Mouse (Mus musculus) testis, adult 2 months (tissue): ENCODE data around the gene Nr5a2. TPM values are rescaled to one million over a fixed set of nuclear protein-coding genes. Genes with fewer than 3 reads are reported as not detected.

ENCODE experiments used
- H3K27ac ChIP-seq: fragments of 200-500 bp; 2 replicates; pipeline ENCODE4 v1.5.1; 2012; ENCODE audit warnings: low read depth, low read length; ENCODE audit not compliant: control insufficient read depth, insufficient read depth
- H3K27me3 ChIP-seq: fragments of 200-500 bp; 2 replicates; pipeline ENCODE4 v1.6.1; 2012; ENCODE audit warnings: mild to moderate bottlenecking, low read length, moderate library complexity; ENCODE audit not compliant: control insufficient read depth, insufficient read depth
- H3K36me3 ChIP-seq: fragments of 200-500 bp; 2 replicates; pipeline ENCODE4 v1.6.1; 2012; ENCODE audit warnings: mild to moderate bottlenecking, low read length; ENCODE audit not compliant: control insufficient read depth, insufficient read depth
- H3K4me1 ChIP-seq: fragments of 200-500 bp; 2 replicates; pipeline ENCODE4 v1.6.1; 2012; ENCODE audit warnings: low read length; ENCODE audit not compliant: control insufficient read depth, insufficient read depth
- H3K4me3 ChIP-seq: fragments of 200-500 bp; 2 replicates; pipeline ENCODE4 v1.5.1; 2012; ENCODE audit warnings: low read depth, mild to moderate bottlenecking, low read length, moderate library complexity, mixed read lengths; ENCODE audit not compliant: control insufficient read depth
- CTCF ChIP-seq: fragments of 200-500 bp; IDR thresholded peaks from 2 replicates; pipeline ENCODE4 v1.5.1; 2012; ENCODE audit warnings: low read depth, mild to moderate bottlenecking, inconsistent platforms, low read length, moderate library complexity; ENCODE audit not compliant: control insufficient read depth, insufficient read depth, insufficient replicate concordance
- POLR2A ChIP-seq: fragments of 200-500 bp; IDR thresholded peaks from 2 replicates; pipeline ENCODE4 v1.6.1; 2012; ENCODE audit warnings: low read depth, mild to moderate bottlenecking, inconsistent platforms, low read length, moderate library complexity; ENCODE audit not compliant: control insufficient read depth
- polyA plus RNA-seq: library from polyadenylated mRNA; depleted of rRNA; stranded (reverse); fragments of >200 nt; gene quantifications from 2 replicates; pipeline ENCODE4 v1.2.3, GENCODE M21; 2012

The Nr5a2 gene
- polyA plus RNA-seq, 1 experiment = 0.35 TPM

DNA sequence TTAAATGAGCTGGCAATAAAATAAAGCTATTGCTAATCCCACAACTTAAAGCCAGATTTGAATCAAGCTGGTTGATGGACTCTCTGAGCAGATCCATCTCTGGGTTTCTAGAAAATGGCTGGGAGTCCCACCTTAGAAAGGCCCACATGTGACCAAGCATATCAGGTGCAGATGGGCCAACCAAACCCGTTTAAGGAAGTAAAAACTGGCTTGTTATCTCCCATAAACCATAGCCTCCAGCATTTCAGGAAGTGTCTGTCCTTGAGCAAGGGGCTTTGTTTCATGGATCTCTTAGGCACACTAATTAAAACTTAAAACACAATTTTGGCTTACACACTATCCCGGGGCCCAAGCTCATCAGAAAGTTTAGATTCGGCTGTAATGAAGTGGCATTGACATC is 13.8 kb upstream of the Nr5a2 start:
- Histone ChIP-seq H3K4me3 (no peak overlapping the region), H3K27me3 (no peaks in the 10 kb centered on the region), H3K27ac (no peak overlapping the region), H3K4me1 (no peaks in the 10 kb centered on the region), H3K36me3 (no peaks in the 10 kb centered on the region)
- no peak for TF ChIP-seq CTCF
- TF ChIP-seq POLR2A = no peak

- Histone ChIP-seq H3K27me3 (no peaks in the 10 kb centered on the region), H3K36me3 (no peaks in the 10 kb centered on the region), H3K4me3 (no peak overlapping the region), H3K4me1 (no peaks in the 10 kb centered on the region), H3K27ac (no peak overlapping the region)
- TF ChIP-seq CTCF (no peak), POLR2A (no peak)
Measured at GRCm38 (mm10) chr1:136973016-136973415, 12.8 kb upstream of the Nr5a2 start.

DNA sequence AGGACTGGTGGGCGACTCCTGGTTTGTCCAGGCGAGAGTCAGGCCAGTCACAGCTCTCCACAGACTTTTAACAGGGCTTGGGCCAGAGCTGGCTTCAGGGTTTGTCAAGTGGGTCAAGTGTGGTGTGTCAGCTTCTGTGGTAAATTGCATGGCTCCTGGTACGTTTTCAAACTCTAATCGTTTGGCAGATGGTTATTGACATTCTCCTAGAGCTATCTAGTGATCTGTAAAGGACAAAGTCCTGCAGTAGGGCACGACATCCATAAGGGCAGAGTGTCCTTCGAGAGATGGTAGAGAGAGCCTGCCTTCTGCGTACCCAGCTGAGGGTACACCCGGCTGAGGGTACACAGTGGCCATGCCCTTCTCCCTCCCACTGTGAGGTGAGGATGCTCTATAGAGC is 10.7 kb upstream of the Nr5a2 start:
- Histone ChIP-seq H3K27ac (no peak overlapping the region), H3K36me3 (no peaks in the 10 kb centered on the region), H3K4me1 (no peaks in the 10 kb centered on the region), H3K27me3 (no peaks in the 10 kb centered on the region), H3K4me3 (no peak overlapping the region)
- no peak for TF ChIP-seq POLR2A
- TF ChIP-seq CTCF = no peak

GRCm38 (mm10) chr1:136966728-136967386 is 6.6 kb upstream of the Nr5a2 start:
- no peaks in the 10 kb centered on the region for H3K27me3 ChIP-seq
- H3K27ac ChIP-seq = no peak overlapping the region
- TF ChIP-seq POLR2A (no peak), CTCF (no peak)
- no peaks in the 10 kb centered on the region for H3K36me3 ChIP-seq
- H3K4me1 ChIP-seq = no peaks in the 10 kb centered on the region
- H3K4me3 ChIP-seq = no peak overlapping the region

DNA sequence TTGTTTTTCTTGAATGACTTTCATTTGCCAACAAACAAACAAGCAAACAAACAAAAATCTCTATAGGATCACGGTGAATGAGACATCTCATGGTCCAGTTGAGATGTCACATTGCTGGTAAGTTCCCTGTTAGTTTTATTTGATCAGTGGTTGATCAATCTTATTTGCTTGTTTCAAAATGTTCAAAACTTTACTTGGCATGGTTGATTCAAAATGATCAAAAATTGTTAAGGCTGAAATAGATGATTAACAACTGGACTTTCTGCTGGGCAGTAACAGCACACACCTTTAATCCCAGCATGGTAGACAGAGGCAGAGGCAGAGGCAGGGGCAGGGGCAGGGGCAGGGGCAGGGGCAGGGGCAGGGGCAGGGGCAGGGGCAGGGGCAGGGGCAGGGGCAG is 757 bp downstream of the Nr5a2 start:
- Histone ChIP-seq H3K4me3 (no peak overlapping the region), H3K27ac (no peak overlapping the region), H3K27me3 (no peaks in the 10 kb centered on the region), H3K4me1 (peaks cover 2% of the 10 kb centered on the region), H3K36me3 (no peaks in the 10 kb centered on the region)
- TF ChIP-seq CTCF (no peak), POLR2A (no peak)

DNA sequence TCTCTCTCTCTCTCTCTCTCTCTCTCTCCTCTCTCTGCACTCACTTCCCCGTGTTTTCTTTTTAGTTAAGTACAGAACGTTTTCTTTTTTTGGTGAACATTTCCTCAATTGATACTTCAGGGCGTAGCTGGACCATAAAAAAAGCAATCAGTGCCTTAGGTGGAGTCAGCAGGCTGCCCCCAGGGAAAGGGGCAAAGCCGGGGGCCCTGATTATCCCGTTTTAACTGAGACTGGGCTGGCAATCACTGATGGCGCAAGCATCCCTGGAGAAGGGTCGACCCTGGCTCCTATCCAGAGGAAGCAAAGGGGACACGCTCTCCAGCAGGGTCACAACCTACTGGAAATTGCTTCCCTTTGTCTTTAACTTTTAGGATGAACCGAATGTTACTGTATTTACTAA is 1.6 kb downstream of the Nr5a2 start:
- H3K27ac ChIP-seq = no peak overlapping the region
- TF ChIP-seq POLR2A (no peak), CTCF (no peak)
- no peak overlapping the region for H3K4me3 ChIP-seq
- no peaks in the 10 kb centered on the region for H3K36me3 ChIP-seq
- H3K4me1 ChIP-seq = peaks cover 2% of the 10 kb centered on the region
- no peaks in the 10 kb centered on the region for H3K27me3 ChIP-seq

DNA sequence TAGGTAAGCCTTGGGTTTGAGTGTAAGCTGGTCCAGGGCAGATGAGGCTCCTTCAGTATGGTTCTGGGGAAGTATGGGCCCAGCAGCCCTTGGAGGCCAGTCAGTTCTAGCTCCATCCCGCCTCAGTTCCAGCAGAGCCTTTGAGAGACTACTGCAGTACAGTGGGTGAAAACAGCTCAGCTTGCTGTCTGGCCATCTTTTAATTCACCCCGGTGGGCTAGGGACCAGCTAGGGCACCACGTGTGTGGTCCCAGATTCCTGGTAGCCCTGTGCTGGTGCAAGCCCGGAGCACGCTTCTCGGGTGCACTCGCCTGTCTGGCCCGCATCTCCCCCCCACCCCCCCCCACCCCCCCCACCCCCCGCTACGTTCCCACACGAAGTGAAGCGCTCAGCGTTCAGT is 2.1 kb downstream of the Nr5a2 start:
- H3K27me3 ChIP-seq = no peaks in the 10 kb centered on the region
- TF ChIP-seq POLR2A = no peak
- no peak for TF ChIP-seq CTCF
- peaks cover 2% of the 10 kb centered on the region for H3K4me1 ChIP-seq
- H3K36me3 ChIP-seq = no peaks in the 10 kb centered on the region
- H3K27ac ChIP-seq = no peak overlapping the region
- H3K4me3 ChIP-seq = no peak overlapping the region

GRCm38 (mm10) chr1:136957696-136958095 is 2.6 kb downstream of the Nr5a2 start:
- Histone ChIP-seq H3K4me3 (no peak overlapping the region), H3K27ac (no peak overlapping the region), H3K36me3 (no peaks in the 10 kb centered on the region), H3K4me1 (peaks cover 6% of the 10 kb centered on the region), H3K27me3 (no peaks in the 10 kb centered on the region)
- TF ChIP-seq CTCF (no peak), POLR2A (no peak)
